ENCODE assay signal across 22 mouse cellular contexts in genomic region chr13:5696377-5696776, GRCm38 (mm10).
DNase-seq lines count a peak whose midpoint lies in the region; ATAC-seq and TF ChIP-seq lines count a peak whose summit lies in the region.
"Had no signal": no experiment of that assay in that cellular context is flagged by ENCODE, and none has a peak within 500 bp of the region (broad histone marks: within the 10 kb centered on the region; RNA-seq: fewer than 3 reads in every experiment).

No protein-coding gene starts in this region.

- H3K36me3 ChIP-seq in forebrain, embryonic 14.5 days (ENCODE audit: control insufficient read depth, insufficient read depth, low read length): no peaks in the 10 kb centered on the region
- H3K36me3 ChIP-seq: forebrain, embryonic 10.5 days; heart, embryonic 12.5 days; heart, embryonic 15.5 days; hindbrain, embryonic 10.5 days; hindbrain, embryonic 13.5 days; intestine, embryonic 15.5 days had no signal

- H3K4me1 ChIP-seq in lung, adult 2 months (ENCODE audit: control insufficient read depth, insufficient read depth, low read length): no peaks in the 10 kb centered on the region
- H3K4me1 ChIP-seq in forebrain, embryonic 14.5 days (ENCODE audit: control insufficient read depth, insufficient read depth, low read length): no peaks in the 10 kb centered on the region
- H3K4me1 ChIP-seq: forebrain, embryonic 13.5 days; heart, embryonic 12.5 days; hindbrain, embryonic 10.5 days; hindbrain, embryonic 13.5 days; intestine, embryonic 15.5 days had no signal

- intact Hi-C loops in left cerebral cortex, postnatal 36 days (cut with DNase I): no loop called here

- 55% methylated on average over 2 of the region's 2 CpGs for WGBS in lung, adult 2 months
- 26% methylated on average over 2 of the region's 2 CpGs for WGBS in forebrain, embryonic 14.5 days

- peak; percentile 31 for DNase-seq in lung, postnatal 36 days
- no peak for DNase-seq in lung, adult 2 months
- DNase-seq in ES-CJ7 (ENCODE audit: low read depth, low spot score): peak; percentile 76
- DNase-seq in ZHBTc4 (ENCODE audit: low read depth, low spot score): peak; percentile 74
- DNase-seq in left cerebral cortex, postnatal 36 days (ENCODE audit: low spot score in 2 of 2): no peak
- DNase-seq in forebrain, embryonic 14.5 days (ENCODE audit: low spot score): no peak
- DNase-seq: adrenal gland, adult 2 months; adrenal gland, postnatal 25 days; cerebellum, adult 11-12 months; cerebellum, adult 9-10 months; forebrain, postnatal 0 days; gastrocnemius, postnatal 36 days; kidney, adult 11 months had no signal

- TF ChIP-seq CTCF in lung, adult 2 months (IDR thresholded peaks at IDR 0.05; ENCODE audit: insufficient read depth, low read length): no peak

- H3K4me2 ChIP-seq in forebrain, embryonic 14.5 days (ENCODE audit: low read length): no peak overlapping the region
- H3K4me2 ChIP-seq: forebrain, embryonic 13.5 days; heart, embryonic 12.5 days; heart, embryonic 15.5 days; hindbrain, embryonic 13.5 days; intestine, embryonic 15.5 days had no signal

- no peak for TF ChIP-seq POLR2A in lung, adult 2 months (IDR thresholded peaks at IDR 0.05; ENCODE audit: borderline replicate concordance, extremely low read depth, low read depth, low read length)

- H3K9me3 ChIP-seq in forebrain, embryonic 14.5 days (replicated peaks; ENCODE audit: control insufficient read depth, low read length): no peaks in the 10 kb centered on the region; the same call in 1 of the 2 replicates
- H3K9me3 ChIP-seq: forebrain, embryonic 13.5 days; heart, embryonic 15.5 days; hindbrain, embryonic 13.5 days; intestine, embryonic 15.5 days had no signal

- H3K27ac ChIP-seq in forebrain, embryonic 14.5 days (ENCODE audit: low read depth, low read length): no peak overlapping the region
- H3K27ac ChIP-seq: forebrain, embryonic 10.5 days; forebrain, embryonic 13.5 days; heart, embryonic 15.5 days; hindbrain, embryonic 10.5 days; hindbrain, embryonic 13.5 days; intestine, embryonic 15.5 days had no signal

- no peak overlapping the region for H3K4me3 ChIP-seq in lung, adult 2 months (replicated peaks; ENCODE audit: extremely low read depth, low read depth, low read length)
- no peak overlapping the region for H3K4me3 ChIP-seq in forebrain, embryonic 14.5 days (ENCODE audit: low read depth, low read length)
- H3K4me3 ChIP-seq: forebrain, embryonic 10.5 days; forebrain, embryonic 13.5 days; heart, embryonic 12.5 days; heart, embryonic 15.5 days; hindbrain, embryonic 10.5 days; hindbrain, embryonic 13.5 days; intestine, embryonic 15.5 days had no signal

- ATAC-seq in forebrain, embryonic 14.5 days: no peak
- ATAC-seq: CD4-positive, CD25-positive, alpha-beta regulatory T cell, adult 4 months; forebrain, embryonic 13.5 days; forebrain, postnatal 0 days; hindbrain, embryonic 16.5 days; intestine, embryonic 15.5 days had no signal

- H3K27me3 ChIP-seq in forebrain, embryonic 14.5 days (replicated peaks; ENCODE audit: control insufficient read depth, insufficient read depth, low read length): no peaks in the 10 kb centered on the region
- H3K27me3 ChIP-seq: forebrain, embryonic 13.5 days; heart, embryonic 12.5 days; heart, embryonic 15.5 days; hindbrain, embryonic 13.5 days; intestine, embryonic 15.5 days had no signal

- H3K9ac ChIP-seq in forebrain, embryonic 14.5 days (ENCODE audit: low read length): no peak overlapping the region
- H3K9ac ChIP-seq: forebrain, embryonic 13.5 days; forebrain, postnatal 0 days; heart, embryonic 12.5 days; heart, embryonic 15.5 days; hindbrain, embryonic 13.5 days; intestine, embryonic 15.5 days had no signal

Comparison
In these comparisons a context has a peak if more than half of its experiments do, and no peak if none do; other contexts are left out.
1. DNase-seq: peak in lung, postnatal 36 days (single experiment), ES-CJ7 (single experiment) and ZHBTc4 (single experiment); none in lung, adult 2 months (single experiment), left cerebral cortex, postnatal 36 days (0 of 2) and forebrain, embryonic 14.5 days (single experiment).